Mouse (Mus musculus): ENCODE measurements around the gene Klhl25. TPM values are rescaled to one million over a fixed set of nuclear protein-coding genes. Genes with fewer than 3 reads are reported as not detected.
"Not testable (repeated sequence)": the region's sequence is repeated elsewhere in the genome, so short reads cannot be mapped to it uniquely, and the experiment has no call there.

Klhl25 gene
- polyA plus RNA-seq, 1 experiment from 2014 or later: 23.7 TPM

DNA sequence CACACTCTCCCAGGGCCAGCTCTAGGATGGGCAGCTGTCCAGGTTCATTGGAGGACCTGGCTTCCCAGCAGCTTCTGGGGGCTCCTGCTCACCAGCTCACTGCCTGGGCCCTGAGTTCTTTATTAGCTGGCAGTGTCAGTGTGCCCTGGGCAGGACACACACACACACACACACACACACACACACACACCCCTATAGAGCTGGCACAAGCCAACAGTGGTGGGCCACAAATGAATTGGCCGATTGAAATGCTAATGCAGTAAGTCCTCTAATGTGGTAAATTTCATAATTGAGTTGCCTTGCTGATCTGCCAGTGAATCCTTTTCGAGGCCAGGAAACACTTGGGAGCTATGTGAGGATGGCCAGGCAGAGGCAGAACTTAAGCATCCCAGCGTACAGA is 2.3 kb downstream of the Klhl25 start:
- WGBS: 75% methylated on average over 1 of the region's 3 CpGs
- H3K4me3 ChIP-seq; H3K27ac ChIP-seq (replicated peaks); DNase-seq (ENCODE audit: low spot score); H3K27me3 ChIP-seq (ENCODE audit: low read depth, poor library complexity, severe bottlenecking); H3K9me3 ChIP-seq (replicated peaks): not testable (repeated sequence)
- Histone ChIP-seq H3K36me3 (peaks cover 18% of the 10 kb centered on the region), H3K4me1 (peaks cover 64% of the 10 kb centered on the region)

GRCm38 (mm10) chr7:75851290-75851689 is 3.2 kb downstream of the Klhl25 start:
- WGBS: 85% methylated on average over 10 of the region's 10 CpGs
- H3K27ac ChIP-seq (replicated peaks): no peak overlapping the region
- no peak overlapping the region for H3K4me3 ChIP-seq
- no peaks in the 10 kb centered on the region for H3K27me3 ChIP-seq (ENCODE audit: low read depth, poor library complexity, severe bottlenecking)
- no peak for DNase-seq (ENCODE audit: low spot score)
- H3K9me3 ChIP-seq (replicated peaks): no peaks in the 10 kb centered on the region
- peaks cover 73% of the 10 kb centered on the region for H3K4me1 ChIP-seq
- H3K36me3 ChIP-seq: peaks cover 22% of the 10 kb centered on the region

- Histone ChIP-seq H3K27ac (replicated peaks) (peak overlapping the region; percentile 63), H3K9me3 (replicated peaks) (no peaks in the 10 kb centered on the region), H3K36me3 (peaks cover 32% of the 10 kb centered on the region), H3K4me3 (no peak overlapping the region), H3K4me1 (peaks cover 72% of the 10 kb centered on the region), H3K27me3 (ENCODE audit: low read depth, poor library complexity, severe bottlenecking) (no peaks in the 10 kb centered on the region)
- WGBS: 59% methylated on average over 4 of the region's 4 CpGs
- DNase-seq (ENCODE audit: low spot score): no peak
Measured at GRCm38 (mm10) chr7:75852363-75852762, 4.3 kb downstream of the Klhl25 start.

- Histone ChIP-seq H3K4me3 (no peak overlapping the region), H3K36me3 (peaks cover 34% of the 10 kb centered on the region), H3K9me3 (replicated peaks) (no peaks in the 10 kb centered on the region), H3K4me1 (peaks cover 67% of the 10 kb centered on the region), H3K27ac (replicated peaks) (peak overlapping the region; percentile 63), H3K27me3 (ENCODE audit: low read depth, poor library complexity, severe bottlenecking) (no peaks in the 10 kb centered on the region)
- no peak for DNase-seq (ENCODE audit: low spot score)
- 75% methylated on average over 8 of the region's 8 CpGs for WGBS
Measured at GRCm38 (mm10) chr7:75853171-75853830, 5.2 kb downstream of the Klhl25 start.

- H3K27ac ChIP-seq (replicated peaks): peak overlapping the region; percentile 86
- DNase-seq (ENCODE audit: low spot score): peak; percentile 66
- H3K27me3 ChIP-seq (ENCODE audit: low read depth, poor library complexity, severe bottlenecking): no peaks in the 10 kb centered on the region
- no peaks in the 10 kb centered on the region for H3K9me3 ChIP-seq (replicated peaks)
- H3K36me3 ChIP-seq: peaks cover 38% of the 10 kb centered on the region
- peak overlapping the region; percentile 16; the same call in 1 of the 2 replicates for H3K4me3 ChIP-seq
- H3K4me1 ChIP-seq: peaks cover 61% of the 10 kb centered on the region
- WGBS: 21% methylated on average over 6 of the region's 6 CpGs
Measured at GRCm38 (mm10) chr7:75854231-75854925, 6.3 kb downstream of the Klhl25 start.

DNA sequence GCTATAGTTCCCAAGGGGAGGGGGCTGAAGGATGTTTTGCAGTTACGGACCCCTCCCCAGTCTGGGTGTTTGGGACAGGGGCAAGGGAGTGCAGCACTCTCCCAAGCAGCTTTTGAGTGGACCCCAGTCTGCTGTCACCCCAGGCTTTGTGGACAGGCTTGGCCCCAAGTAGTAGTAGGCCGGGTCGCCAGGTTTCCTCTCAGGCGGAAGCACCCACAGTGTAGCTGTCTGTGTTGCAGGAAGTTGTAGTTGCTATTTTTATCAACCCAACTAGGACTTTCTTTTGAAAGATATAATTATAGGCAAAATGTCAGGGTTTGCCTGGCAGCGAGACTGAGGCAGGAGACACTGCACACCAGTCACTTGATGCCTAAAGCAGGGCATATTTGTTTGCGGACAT is 6.9 kb downstream of the Klhl25 start:
- H3K4me1 ChIP-seq: peaks cover 55% of the 10 kb centered on the region
- peak overlapping the region; percentile 86 for H3K27ac ChIP-seq (replicated peaks)
- DNase-seq (ENCODE audit: low spot score): no peak
- H3K4me3 ChIP-seq: peak overlapping the region; percentile 16; the same call in 1 of the 2 replicates
- no peaks in the 10 kb centered on the region for H3K9me3 ChIP-seq (replicated peaks)
- H3K36me3 ChIP-seq: peaks cover 45% of the 10 kb centered on the region
- no peaks in the 10 kb centered on the region for H3K27me3 ChIP-seq (ENCODE audit: low read depth, poor library complexity, severe bottlenecking)
- 75% methylated on average over 6 of the region's 6 CpGs for WGBS

GRCm38 (mm10) chr7:75856259-75856658 is 8.1 kb downstream of the Klhl25 start:
- DNase-seq (ENCODE audit: low spot score): no peak
- Histone ChIP-seq H3K36me3 (peaks cover 42% of the 10 kb centered on the region), H3K27ac (replicated peaks) (no peak overlapping the region), H3K4me1 (peaks cover 52% of the 10 kb centered on the region), H3K9me3 (replicated peaks) (no peaks in the 10 kb centered on the region), H3K4me3 (no peak overlapping the region), H3K27me3 (ENCODE audit: low read depth, poor library complexity, severe bottlenecking) (no peaks in the 10 kb centered on the region)
- WGBS: 93% methylated on average over 11 of the region's 11 CpGs

- H3K27ac ChIP-seq (replicated peaks): no peak overlapping the region
- H3K4me3 ChIP-seq: no peak overlapping the region
- H3K9me3 ChIP-seq (replicated peaks): peaks cover 7% of the 10 kb centered on the region
- WGBS: 88% methylated on average over 9 of the region's 9 CpGs
- peaks cover 17% of the 10 kb centered on the region for H3K4me1 ChIP-seq
- H3K36me3 ChIP-seq: peaks cover 52% of the 10 kb centered on the region
- no peaks in the 10 kb centered on the region for H3K27me3 ChIP-seq (ENCODE audit: low read depth, poor library complexity, severe bottlenecking)
- no peak for DNase-seq (ENCODE audit: low spot score)
Measured at GRCm38 (mm10) chr7:75859771-75860196, 11.7 kb downstream of the Klhl25 start.

DNA sequence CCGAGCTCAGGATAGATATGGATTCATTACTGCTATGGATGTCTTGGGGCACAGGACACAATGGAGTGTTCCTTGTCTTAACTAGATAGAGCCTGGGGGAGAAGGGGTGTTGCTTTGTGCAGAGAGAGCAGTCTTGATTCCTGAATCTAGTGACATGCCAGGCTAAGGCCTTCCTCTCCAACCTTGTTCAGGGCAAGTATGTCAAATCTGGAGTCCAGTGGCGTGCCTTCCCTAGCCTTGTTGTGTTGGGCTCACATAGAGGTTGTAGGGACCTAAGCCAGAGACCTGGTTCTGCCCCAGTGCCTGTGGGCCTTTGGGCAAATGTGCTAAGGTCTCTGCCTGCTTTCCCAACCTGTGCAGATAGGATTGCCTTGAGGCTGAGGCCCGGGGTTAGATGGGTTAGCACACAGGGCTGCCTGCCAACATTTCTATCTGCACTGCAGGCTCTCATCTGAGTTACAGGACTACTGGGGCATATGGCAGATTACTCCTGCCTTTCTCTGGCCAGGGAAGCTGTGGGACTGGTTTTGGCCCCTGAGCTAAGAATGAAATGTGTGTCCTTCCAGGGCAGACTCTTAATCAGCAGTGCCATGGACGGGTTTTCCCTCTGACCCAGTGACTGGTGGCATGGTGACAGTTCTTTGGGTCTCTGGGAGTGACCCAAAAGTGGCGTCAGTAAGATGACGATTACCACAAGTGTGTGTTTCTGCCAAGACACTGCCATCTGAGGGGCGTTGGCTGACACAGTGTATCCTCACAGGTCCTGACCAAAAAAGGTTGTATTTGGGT is 13.7 kb downstream of the Klhl25 start:
- H3K27me3 ChIP-seq (ENCODE audit: low read depth, poor library complexity, severe bottlenecking); H3K4me3 ChIP-seq; H3K4me1 ChIP-seq; H3K27ac ChIP-seq (replicated peaks); DNase-seq (ENCODE audit: low spot score): not testable (repeated sequence)
- Histone ChIP-seq H3K36me3 (peaks cover 65% of the 10 kb centered on the region), H3K9me3 (replicated peaks) (peaks cover 12% of the 10 kb centered on the region)
- 95% methylated on average over 7 of the region's 7 CpGs for WGBS

DNA sequence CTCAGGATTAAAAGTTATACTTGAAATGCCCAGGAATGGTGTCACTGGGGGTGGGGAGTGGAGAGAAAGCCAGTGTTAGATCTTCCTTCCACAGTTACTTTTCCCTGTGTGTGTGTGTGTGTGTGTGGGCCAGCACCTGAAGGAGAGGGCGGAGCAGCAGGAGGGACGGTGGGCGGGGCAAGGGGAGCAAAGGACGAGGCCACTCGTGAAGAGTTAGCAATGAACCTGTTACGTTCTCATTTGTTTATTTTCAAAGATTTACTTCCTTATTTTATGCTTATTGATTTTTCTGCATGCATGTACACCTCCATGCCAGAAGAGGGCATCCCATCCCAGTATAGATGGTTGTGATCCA is 14.3 kb downstream of the Klhl25 start:
- H3K27ac ChIP-seq (replicated peaks); H3K27me3 ChIP-seq (ENCODE audit: low read depth, poor library complexity, severe bottlenecking); H3K4me3 ChIP-seq; DNase-seq (ENCODE audit: low spot score); H3K4me1 ChIP-seq: not testable (repeated sequence)
- Histone ChIP-seq H3K36me3 (peaks cover 65% of the 10 kb centered on the region), H3K9me3 (replicated peaks) (peaks cover 12% of the 10 kb centered on the region)
- WGBS: 95% methylated on average over 6 of the region's 6 CpGs

- H3K36me3 ChIP-seq: peaks cover 72% of the 10 kb centered on the region
Measured at GRCm38 (mm10) chr7:75863248-75863911, 15.3 kb downstream of the Klhl25 start.

DNA sequence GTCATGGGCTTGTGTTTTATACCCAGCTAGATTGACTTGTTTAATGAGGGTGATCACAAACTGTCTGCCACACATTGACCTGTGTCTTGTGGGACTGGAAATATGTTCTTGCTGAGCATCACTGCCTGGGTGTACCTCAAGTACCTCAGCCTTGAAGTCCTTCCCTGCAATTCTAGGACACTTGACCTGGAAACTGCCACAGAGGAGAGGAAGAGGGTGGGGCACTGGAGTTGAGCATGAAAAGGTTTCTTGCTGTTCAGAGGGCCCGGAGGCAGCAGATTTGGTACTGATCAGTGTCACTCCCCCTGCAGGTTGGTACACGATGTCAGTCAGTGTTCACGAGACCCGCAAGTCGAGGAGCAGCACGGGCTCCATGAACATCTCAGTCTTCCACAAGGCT is 16.9 kb downstream of the Klhl25 start:
- H3K4me3 ChIP-seq: no peak overlapping the region
- no peaks in the 10 kb centered on the region for H3K4me1 ChIP-seq
- 93% methylated on average over 6 of the region's 6 CpGs for WGBS
- no peaks in the 10 kb centered on the region for H3K27me3 ChIP-seq (ENCODE audit: low read depth, poor library complexity, severe bottlenecking)
- peaks cover 76% of the 10 kb centered on the region for H3K36me3 ChIP-seq
- no peak overlapping the region for H3K27ac ChIP-seq (replicated peaks)
- peaks cover 12% of the 10 kb centered on the region for H3K9me3 ChIP-seq (replicated peaks)
- no peak for DNase-seq (ENCODE audit: low spot score)

More at GRCm38 (mm10) chr7:75863248-75863911, 15.3 kb downstream of the Klhl25 start:
- 93% methylated on average over 5 of the region's 5 CpGs for WGBS
- H3K27ac ChIP-seq (replicated peaks); H3K27me3 ChIP-seq (ENCODE audit: low read depth, poor library complexity, severe bottlenecking); H3K4me1 ChIP-seq; H3K4me3 ChIP-seq; DNase-seq (ENCODE audit: low spot score): not testable (repeated sequence)
- peaks cover 12% of the 10 kb centered on the region for H3K9me3 ChIP-seq (replicated peaks)
